Mouse (Mus musculus) forebrain, embryonic 10.5 days (tissue): Measurements from ENCODE around the gene Stam. TPM values are rescaled to one million over a fixed set of nuclear protein-coding genes. Genes with fewer than 3 reads are reported as not detected.
"Not testable (repeated sequence)": the region's sequence is repeated elsewhere in the genome, so short reads cannot be mapped to it uniquely, and the experiment has no call there.

Source experiments
- DNase-seq: peaks from one replicate; pipeline ENCODE4 v3.0.0-alpha.2; 2017; ENCODE audit warnings: low spot score; ENCODE audit errors: extremely low spot score
- H3K27ac ChIP-seq: fragments of 300-500 bp; sonication (generic); 2 replicates; pipeline ENCODE4 v1.5.1; 2016; ENCODE audit warnings: mild to moderate bottlenecking
- H3K27me3 ChIP-seq: fragments of 300-500 bp; sonication (generic); 2 replicates; pipeline ENCODE4 v1.6.1; 2016; ENCODE audit warnings: mild to moderate bottlenecking; ENCODE audit not compliant: poor library complexity, severe bottlenecking
- H3K36me3 ChIP-seq: fragments of 300-500 bp; sonication (generic); replicated peaks from 2 replicates; pipeline ENCODE4 v1.6.1; 2016; ENCODE audit warnings: mild to moderate bottlenecking, moderate library complexity
- H3K4me1 ChIP-seq: fragments of 300-500 bp; sonication (generic); 2 replicates; pipeline ENCODE4 v1.6.1; 2016
- H3K4me3 ChIP-seq: fragments of 300-500 bp; sonication (generic); 2 replicates; pipeline ENCODE4 v1.5.1; 2016; ENCODE audit warnings: mild to moderate bottlenecking, moderate library complexity
- H3K9me3 ChIP-seq: fragments of 300-500 bp; sonication (generic); 2 replicates; pipeline ENCODE4 v1.6.1; 2016; ENCODE audit warnings: mild to moderate bottlenecking, moderate library complexity
- WGBS: fragments of 180-500 bp; shearing (Covaris S2); methylation state at CpG from one replicate; pipeline ENCODE4 v1.1.7; 2016; 5-methylcytosine and 5-hydroxymethylcytosine counted together
- polyA plus RNA-seq: library from polyadenylated mRNA; unstranded; fragments of >200 nt; fragmentation: Nextera tagmentation; extraction: Ambion mirVana; gene quantifications from 2 replicates; pipeline ENCODE4 v1.2.1, GENCODE M21; 2016

Gene Stam
- polyA plus RNA-seq, 1 experiment from 2014 or later, result 82.0 TPM

DNA sequence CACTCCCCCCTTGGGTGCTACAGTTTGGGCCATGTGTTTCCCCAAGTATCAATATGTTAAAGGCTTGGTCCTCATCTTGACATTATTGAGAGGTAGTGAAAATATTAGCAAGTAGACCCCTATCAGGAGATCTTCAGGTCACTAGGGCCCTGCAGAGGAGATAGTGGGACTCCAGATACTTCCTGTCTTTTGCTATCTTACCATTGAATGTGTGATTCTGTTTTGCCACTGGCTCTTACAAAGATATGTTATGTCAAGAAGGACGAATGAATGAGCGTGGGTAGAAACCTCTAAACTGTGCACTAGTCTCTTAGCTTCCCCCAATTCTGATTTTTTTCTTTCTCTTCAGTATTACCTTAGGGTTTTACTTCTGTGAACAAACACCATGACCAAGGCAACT is 4.9 kb upstream of the Stam start:
- H3K27me3 ChIP-seq, result no peaks in the 10 kb centered on the region
- no peak for DNase-seq
- H3K27ac ChIP-seq, result no peak overlapping the region
- no peaks in the 10 kb centered on the region for H3K9me3 ChIP-seq
- H3K4me3 ChIP-seq, result no peak overlapping the region
- no peaks in the 10 kb centered on the region for H3K36me3 ChIP-seq
- 90% methylated on average over 2 of the region's 2 CpGs for WGBS
- peaks cover 8% of the 10 kb centered on the region for H3K4me1 ChIP-seq

GRCm38 (mm10) chr2:14070466-14070865 is 3.4 kb upstream of the Stam start:
- Histone ChIP-seq H3K4me1 (peaks cover 16% of the 10 kb centered on the region), H3K4me3 (no peak overlapping the region), H3K9me3 (no peaks in the 10 kb centered on the region), H3K36me3 (no peaks in the 10 kb centered on the region), H3K27me3 (no peaks in the 10 kb centered on the region), H3K27ac (no peak overlapping the region)
- 84% methylated on average over 8 of the region's 8 CpGs for WGBS
- DNase-seq, result no peak

DNA sequence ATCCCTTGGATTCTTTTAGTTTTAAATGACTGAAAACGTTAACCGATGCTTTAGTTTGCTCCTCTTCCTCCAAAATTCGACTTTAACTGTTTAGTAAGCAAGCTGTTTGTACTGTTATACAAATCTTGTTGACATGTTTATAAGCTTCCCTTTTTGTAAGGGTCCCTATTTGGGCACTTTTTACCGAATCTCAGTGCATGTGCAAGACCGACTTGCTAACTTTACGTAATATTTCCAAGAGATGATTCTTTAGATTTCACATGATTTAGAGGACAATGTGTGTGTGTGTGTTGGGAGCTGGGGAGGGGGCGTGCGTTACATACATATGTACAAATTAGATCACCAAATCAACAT is 913 bp upstream of the Stam start:
- 26% methylated on average over 8 of the region's 8 CpGs for WGBS
- Histone ChIP-seq H3K9me3 (no peaks in the 10 kb centered on the region), H3K4me1 (peaks cover 22% of the 10 kb centered on the region), H3K27me3 (no peaks in the 10 kb centered on the region), H3K4me3 (peak overlapping the region; percentile 86), H3K36me3 (no peaks in the 10 kb centered on the region), H3K27ac (peak overlapping the region; percentile 100)
- DNase-seq, result no peak

DNA sequence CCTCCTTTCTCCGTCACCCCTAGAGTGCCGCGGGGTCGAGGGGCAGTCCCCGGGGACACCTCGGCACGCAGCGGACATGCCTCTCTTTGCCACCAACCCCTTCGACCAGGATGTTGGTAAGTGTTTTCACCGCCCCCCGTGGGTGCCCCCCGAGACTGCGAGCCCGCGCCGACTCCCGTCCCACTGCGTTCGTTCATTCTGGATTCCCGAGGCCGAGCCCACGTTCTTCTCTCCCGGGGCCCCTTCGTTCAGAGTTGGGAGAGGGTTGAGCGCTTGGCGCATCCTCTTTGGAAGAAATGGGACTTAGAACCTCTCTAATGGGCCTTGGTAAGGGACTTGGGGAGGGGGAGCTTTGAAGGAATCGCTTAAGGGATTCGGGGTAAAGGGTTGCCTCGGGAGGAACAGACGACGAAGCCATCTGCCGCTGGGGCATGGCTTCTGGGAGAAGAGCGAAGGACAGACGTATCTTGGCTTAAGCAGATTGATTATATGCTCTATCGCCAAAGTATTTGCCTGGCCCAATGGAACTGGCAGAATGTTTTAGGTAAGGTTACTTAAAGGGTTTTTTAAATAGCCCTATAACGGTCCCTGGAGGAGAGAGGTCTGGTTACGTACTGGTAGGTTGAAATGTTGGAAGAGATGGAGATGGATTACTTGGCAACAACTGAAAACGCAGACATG is 463 bp downstream of the Stam start:
- Histone ChIP-seq H3K4me3 (peak overlapping the region; percentile 86), H3K36me3 (no peaks in the 10 kb centered on the region), H3K27me3 (no peaks in the 10 kb centered on the region), H3K9me3 (no peaks in the 10 kb centered on the region; the same call in 1 of the 2 replicates), H3K4me1 (peaks cover 22% of the 10 kb centered on the region), H3K27ac (peak overlapping the region; percentile 100)
- no peak for DNase-seq
- WGBS, result under 1% methylated on average over 38 of the region's 38 CpGs

DNA sequence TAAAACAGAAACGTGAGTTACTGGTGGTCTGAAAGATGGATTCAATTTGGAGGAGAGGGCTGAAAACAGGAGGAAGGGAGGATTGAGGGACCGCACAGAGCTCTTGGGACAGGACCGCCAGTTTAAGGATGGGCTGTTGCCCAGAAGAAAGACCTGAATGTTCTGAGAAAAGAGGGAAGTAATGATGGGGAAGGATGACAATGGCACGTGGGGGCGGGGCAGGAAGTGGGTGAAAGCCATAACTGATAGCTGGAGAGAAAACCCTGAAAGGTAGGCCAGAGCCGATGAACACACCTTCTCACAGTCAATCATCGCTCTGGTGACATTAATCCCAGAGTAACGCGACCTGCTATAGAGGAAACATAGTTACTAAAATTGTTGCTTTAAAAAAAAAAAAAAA is 4.6 kb downstream of the Stam start:
- DNase-seq, H3K9me3 ChIP-seq, H3K27ac ChIP-seq, H3K36me3 ChIP-seq, H3K27me3 ChIP-seq, H3K4me3 ChIP-seq: not testable (repeated sequence)
- peaks cover 14% of the 10 kb centered on the region for H3K4me1 ChIP-seq
- 89% methylated on average over 9 of the region's 9 CpGs for WGBS

- no peak for DNase-seq
- Histone ChIP-seq H3K4me1 (no peaks in the 10 kb centered on the region), H3K4me3 (no peak overlapping the region), H3K36me3 (peaks cover 42% of the 10 kb centered on the region), H3K27ac (no peak overlapping the region), H3K9me3 (peaks cover 10% of the 10 kb centered on the region), H3K27me3 (no peaks in the 10 kb centered on the region)
These were observed 26.6 kb downstream of the Stam start for GRCm38 (mm10) chr2:14100533-14100932.

- H3K4me1 ChIP-seq, result no peaks in the 10 kb centered on the region
- H3K27me3 ChIP-seq, result no peaks in the 10 kb centered on the region
- H3K9me3 ChIP-seq, result no peaks in the 10 kb centered on the region
- peaks cover 28% of the 10 kb centered on the region for H3K36me3 ChIP-seq
- no peak for DNase-seq
- no peak overlapping the region for H3K27ac ChIP-seq
- H3K4me3 ChIP-seq, result no peak overlapping the region
- 91% methylated on average over 2 of the region's 2 CpGs for WGBS
These were observed 28.7 kb downstream of the Stam start for GRCm38 (mm10) chr2:14102603-14103002.

GRCm38 (mm10) chr2:14103924-14104323 is 30.0 kb downstream of the Stam start:
- WGBS, result 80% methylated on average over 1 of the region's 1 CpGs
- Histone ChIP-seq H3K4me1 (no peaks in the 10 kb centered on the region), H3K4me3 (no peak overlapping the region), H3K36me3 (peaks cover 29% of the 10 kb centered on the region), H3K9me3 (no peaks in the 10 kb centered on the region), H3K27ac (no peak overlapping the region), H3K27me3 (no peaks in the 10 kb centered on the region)
- DNase-seq, result no peak

- Histone ChIP-seq H3K27me3 (no peaks in the 10 kb centered on the region), H3K27ac (no peak overlapping the region), H3K4me3 (no peak overlapping the region), H3K36me3 (peaks cover 23% of the 10 kb centered on the region), H3K4me1 (no peaks in the 10 kb centered on the region), H3K9me3 (no peaks in the 10 kb centered on the region)
- no peak for DNase-seq
- 95% methylated on average over 3 of the region's 3 CpGs for WGBS
These were observed 33.8 kb downstream of the Stam start for GRCm38 (mm10) chr2:14107673-14108072.

- Histone ChIP-seq H3K4me1 (peaks cover 3% of the 10 kb centered on the region; the same call in 1 of the 2 replicates), H3K36me3 (peaks cover 39% of the 10 kb centered on the region), H3K4me3 (no peak overlapping the region), H3K9me3 (no peaks in the 10 kb centered on the region), H3K27me3 (no peaks in the 10 kb centered on the region), H3K27ac (no peak overlapping the region)
- 93% methylated on average over 6 of the region's 6 CpGs for WGBS
- DNase-seq, result no peak
These were observed 52.5 kb downstream of the Stam start for GRCm38 (mm10) chr2:14126387-14126786.

- no peak for DNase-seq
- Histone ChIP-seq H3K27ac (no peak overlapping the region), H3K36me3 (peaks cover 52% of the 10 kb centered on the region), H3K4me3 (no peak overlapping the region), H3K9me3 (no peaks in the 10 kb centered on the region), H3K27me3 (no peaks in the 10 kb centered on the region), H3K4me1 (peaks cover 3% of the 10 kb centered on the region; the same call in 1 of the 2 replicates)
- WGBS, result 51% methylated on average over 3 of the region's 3 CpGs
These were observed 53.7 kb downstream of the Stam start for GRCm38 (mm10) chr2:14127629-14128028.

GRCm38 (mm10) chr2:14130641-14131339 is 56.9 kb downstream of the Stam start:
- Histone ChIP-seq H3K36me3 (peaks cover 63% of the 10 kb centered on the region), H3K9me3 (no peaks in the 10 kb centered on the region), H3K27me3 (no peaks in the 10 kb centered on the region), H3K27ac (no peak overlapping the region), H3K4me3 (no peak overlapping the region), H3K4me1 (peaks cover 3% of the 10 kb centered on the region; the same call in 1 of the 2 replicates)
- 92% methylated on average over 12 of the region's 12 CpGs for WGBS
- DNase-seq, result no peak

- Histone ChIP-seq H3K36me3 (peaks cover 67% of the 10 kb centered on the region), H3K27me3 (no peaks in the 10 kb centered on the region), H3K9me3 (no peaks in the 10 kb centered on the region), H3K4me3 (no peak overlapping the region), H3K4me1 (peaks cover 1% of the 10 kb centered on the region; the same call in 1 of the 2 replicates), H3K27ac (no peak overlapping the region)
- no peak for DNase-seq
- WGBS, result 95% methylated on average over 4 of the region's 4 CpGs
These were observed 58.8 kb downstream of the Stam start for GRCm38 (mm10) chr2:14132468-14133326.
